Mouse (Mus musculus) spleen, postnatal 36 days (tissue): Measurements from ENCODE around the gene Adamts8.

Source experiments
- DNase-seq, 2 experiments: peaks; one replicate each; pipeline ENCODE4 v3.0.0; 2022; ENCODE audit warnings: low spot score in 2 of 2, mixed read lengths in 1 of 2

Adamts8 gene

DNA sequence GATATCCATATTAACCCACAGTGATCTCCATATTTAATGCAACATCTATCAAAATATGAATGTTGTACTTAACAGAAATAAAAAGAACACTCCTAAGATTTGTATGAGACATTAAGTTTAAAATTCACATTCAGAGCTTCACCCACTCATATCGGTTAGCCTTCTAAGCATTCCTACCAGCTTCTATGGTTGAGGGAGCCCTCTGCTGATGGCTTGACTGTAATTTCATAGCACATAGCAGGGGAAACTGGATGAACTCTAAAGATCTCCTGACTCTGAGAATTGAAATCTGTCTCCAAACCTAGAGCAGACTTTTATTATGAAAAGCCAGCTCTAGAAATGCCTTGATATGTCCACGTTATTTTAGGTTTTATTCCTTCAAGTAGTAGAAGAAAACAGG, 38.1 kb downstream of the Adamts8 start:
- no peak for DNase-seq

DNA sequence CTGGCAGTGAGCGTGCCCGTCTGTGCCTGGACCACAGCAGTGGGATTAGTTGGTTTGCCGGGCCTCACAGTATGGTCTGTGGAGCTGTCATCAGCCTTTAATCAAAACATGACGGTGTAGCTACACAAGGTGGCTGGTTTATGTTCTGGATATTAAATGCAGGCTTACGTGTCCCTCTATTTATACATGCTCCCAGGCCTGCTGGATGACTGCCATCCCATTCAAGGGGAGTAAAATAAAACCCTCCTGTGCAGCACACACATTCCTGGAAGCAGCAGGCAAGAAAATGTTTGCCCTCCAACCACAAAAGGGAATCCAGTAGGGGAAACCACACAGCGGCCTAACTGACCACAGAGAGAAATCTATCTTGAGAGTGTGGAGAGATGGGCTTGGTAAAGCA, 43.4 kb downstream of the Adamts8 start:
- DNase-seq = no peak

DNA sequence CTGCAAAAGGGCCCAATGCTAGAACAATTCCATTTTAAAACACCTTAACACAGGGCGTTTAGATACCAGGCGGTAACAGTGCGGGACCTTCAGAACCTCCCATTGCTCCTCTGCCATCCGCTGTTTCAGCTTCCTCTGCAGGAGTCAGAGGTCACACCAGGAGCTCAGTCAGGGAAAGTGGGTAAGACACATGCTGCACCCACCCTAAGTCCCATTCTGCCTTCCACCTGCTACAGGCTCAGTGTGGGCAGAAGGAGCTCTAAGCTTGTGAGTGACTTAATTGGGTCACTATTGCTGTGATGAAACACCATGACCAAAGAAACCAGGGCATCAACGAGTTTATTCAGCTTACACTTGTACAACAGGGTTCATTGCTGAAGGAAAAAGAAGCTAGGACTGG, 50.7 kb downstream of the Adamts8 start:
- DNase-seq = no peak

DNA sequence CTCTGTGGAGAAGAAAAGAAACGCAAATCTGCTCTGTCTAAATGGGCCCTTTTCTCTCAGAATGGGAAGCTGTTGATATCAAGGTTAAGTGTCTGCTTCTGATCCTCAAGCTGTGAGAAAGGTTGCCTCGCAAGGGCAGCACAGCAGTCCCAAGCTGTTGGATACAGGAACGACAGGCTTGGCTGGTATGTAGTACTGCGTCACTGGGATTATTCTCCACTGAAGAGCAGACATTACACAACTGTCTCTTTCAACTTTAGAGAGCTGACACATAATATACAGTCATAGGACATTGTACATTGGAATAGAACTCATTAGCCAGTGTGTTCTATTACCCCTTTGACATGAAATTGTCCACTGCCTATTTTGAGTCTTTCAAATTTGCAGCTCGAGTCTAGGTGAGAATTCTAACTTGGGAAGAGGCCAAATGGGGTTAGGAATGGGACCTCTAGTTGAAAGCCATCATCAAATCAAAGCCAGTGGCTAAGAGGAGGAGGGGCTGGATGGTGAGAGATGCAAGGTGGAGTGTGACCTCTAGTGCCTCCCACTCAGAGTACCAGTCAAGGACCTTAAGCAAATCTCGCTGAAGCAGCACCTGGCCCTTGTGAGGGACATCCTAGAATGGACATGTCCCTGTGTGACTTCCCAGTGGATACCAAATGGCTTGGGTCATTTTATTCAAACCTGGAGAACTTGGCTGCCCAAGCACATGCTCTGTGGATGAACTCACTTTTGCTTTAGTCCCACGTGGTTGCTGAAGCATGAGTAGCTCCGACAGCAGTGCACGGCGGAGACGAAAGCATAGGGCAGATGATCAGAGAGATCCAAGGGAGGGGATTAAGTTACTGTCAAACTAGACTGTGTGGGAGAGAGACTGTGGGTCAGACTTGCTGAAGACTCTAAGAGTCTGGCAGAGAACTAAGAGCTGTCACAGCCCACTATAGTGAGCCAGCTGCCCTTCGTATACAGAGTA, 54.5 kb downstream of the Adamts8 start:
- no peak for DNase-seq

GRCm38 (mm10) chr9:31000641-31001040, 58.3 kb downstream of the Adamts8 start:
- no peak for DNase-seq

DNA sequence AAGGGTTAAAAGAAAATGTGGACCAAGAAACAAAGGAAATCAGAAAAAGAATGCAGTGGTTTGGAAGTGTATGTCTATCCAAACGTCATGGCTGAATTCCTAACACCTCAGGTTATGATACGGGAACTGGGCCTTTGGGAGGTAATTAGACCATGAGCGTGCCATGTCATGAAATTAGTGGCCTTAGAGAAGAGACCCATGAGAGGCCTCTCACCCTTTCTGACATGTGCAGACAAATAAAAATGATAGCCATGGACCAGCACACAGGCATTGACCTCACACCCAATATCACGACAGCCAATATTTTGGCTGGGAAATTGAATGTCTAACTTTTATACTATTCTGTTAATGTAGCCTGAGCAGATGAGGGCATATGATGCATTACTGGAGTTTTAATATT, 60.2 kb downstream of the Adamts8 start:
- no peak for DNase-seq

DNA sequence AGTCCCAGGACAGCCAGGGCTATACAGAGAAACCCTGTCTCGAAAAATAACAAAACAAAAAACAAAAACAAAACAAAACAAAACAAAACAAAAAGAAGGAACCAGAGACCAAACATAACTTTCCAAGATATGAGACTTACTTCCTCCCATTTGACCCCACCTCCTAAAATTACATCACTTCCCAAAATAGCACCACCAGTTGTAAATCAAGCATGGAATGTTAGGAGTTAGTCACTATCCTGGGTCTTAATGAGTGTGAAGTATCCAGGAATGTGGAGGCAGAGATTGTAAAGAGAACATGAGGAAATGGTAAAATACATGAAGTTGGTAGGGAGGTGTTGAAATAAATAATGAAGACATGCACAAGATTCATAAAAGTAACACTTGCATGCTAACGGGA, 67.0 kb downstream of the Adamts8 start:
- DNase-seq = no peak

- DNase-seq = no peak
Measured at GRCm38 (mm10) chr9:31010040-31010439, 67.7 kb downstream of the Adamts8 start.

DNA sequence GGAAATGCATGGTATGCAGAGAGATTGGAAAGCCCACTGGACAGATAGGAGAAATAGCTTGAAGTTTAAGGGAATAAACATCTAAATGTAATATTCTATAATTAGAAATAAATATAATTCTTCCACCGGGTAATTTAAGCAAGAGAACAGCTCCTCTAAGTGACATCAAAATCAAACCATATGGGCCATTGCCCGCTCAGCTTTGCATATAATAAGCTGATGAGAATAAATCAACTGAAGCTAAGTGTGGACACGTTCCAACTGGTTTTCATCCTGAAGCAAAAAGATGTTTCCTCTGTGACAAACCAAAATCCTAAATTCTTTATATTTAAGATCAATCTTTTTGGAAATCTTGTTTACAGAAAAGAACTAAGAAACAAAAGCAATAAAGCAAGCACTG, 68.4 kb downstream of the Adamts8 start:
- DNase-seq = no peak

DNA sequence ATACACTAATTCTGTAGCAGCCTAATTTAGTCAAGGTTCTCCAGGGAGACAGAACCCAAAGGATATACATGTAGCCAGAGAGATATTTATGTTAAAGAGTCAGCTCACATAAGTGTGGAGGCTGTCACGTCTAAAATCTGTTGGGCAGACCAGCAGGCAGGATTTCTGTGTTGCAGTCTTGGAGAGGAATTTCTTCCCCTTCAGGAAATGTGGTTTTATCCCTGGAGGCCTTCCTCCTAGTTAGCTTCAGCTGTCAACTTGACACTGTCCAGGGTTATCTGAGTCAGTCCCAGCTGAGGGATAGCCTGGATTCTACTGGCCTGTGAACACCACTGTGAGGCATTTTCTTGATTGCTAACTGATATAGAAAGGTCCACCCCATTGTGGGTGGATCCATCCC, 69.2 kb downstream of the Adamts8 start:
- no peak for DNase-seq

GRCm38 (mm10) chr9:31012674-31013073, 70.3 kb downstream of the Adamts8 start:
- DNase-seq = no peak

- DNase-seq = no peak
Measured at GRCm38 (mm10) chr9:31013415-31013814, 71.1 kb downstream of the Adamts8 start.
